Mouse (Mus musculus): ENCODE results near the gene Rtn1.

The Rtn1 gene

DNA sequence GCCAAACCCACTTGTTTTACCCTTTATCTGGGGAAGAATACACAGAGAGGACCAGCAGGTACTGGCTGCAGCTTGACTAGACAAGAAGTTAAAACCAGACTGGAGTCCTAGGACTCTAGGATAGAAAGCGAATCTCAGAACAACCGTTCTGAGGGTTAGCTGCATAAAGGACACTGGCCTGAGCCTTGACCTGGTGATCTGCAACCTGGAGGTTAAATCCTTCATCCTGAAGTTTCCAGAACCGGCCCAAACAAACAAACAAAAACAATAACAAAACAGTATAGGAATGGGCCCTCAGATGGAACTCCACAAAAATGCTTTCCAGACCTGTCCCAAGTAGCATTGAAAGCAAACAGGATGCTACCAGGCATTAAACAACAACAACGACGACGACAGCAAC is at the start of gene Rtn1:
Gene Rtn1 (minus strand): TSS at position 101 of the 400 bp plus-strand sequence.
- no peak for DNase-seq (ENCODE audit: inconsistent age in 2 of 2, low spot score in 1 of 2)

DNA sequence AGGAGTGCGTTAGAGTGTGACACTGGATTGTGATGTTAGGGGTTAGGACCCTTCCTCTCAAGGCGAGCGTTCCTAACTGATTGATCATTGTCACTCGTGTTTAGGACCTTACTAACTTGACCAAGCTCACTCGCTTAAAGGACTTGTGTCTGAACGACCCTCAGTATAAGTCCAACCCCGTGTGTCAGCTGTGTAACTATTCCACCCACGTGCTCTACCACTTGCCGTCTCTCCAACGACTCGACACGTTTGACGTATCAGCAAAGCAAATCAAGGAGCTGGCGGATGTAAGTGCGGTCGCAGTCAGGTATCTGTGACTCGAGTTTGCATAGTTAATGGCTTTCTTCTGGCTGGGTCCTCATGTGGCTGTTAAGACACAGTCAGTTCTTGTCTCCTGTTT is 45.1 kb upstream of the Rtn1 start:
- DNase-seq (ENCODE audit: inconsistent age in 2 of 2, low spot score in 1 of 2): no peak

DNA sequence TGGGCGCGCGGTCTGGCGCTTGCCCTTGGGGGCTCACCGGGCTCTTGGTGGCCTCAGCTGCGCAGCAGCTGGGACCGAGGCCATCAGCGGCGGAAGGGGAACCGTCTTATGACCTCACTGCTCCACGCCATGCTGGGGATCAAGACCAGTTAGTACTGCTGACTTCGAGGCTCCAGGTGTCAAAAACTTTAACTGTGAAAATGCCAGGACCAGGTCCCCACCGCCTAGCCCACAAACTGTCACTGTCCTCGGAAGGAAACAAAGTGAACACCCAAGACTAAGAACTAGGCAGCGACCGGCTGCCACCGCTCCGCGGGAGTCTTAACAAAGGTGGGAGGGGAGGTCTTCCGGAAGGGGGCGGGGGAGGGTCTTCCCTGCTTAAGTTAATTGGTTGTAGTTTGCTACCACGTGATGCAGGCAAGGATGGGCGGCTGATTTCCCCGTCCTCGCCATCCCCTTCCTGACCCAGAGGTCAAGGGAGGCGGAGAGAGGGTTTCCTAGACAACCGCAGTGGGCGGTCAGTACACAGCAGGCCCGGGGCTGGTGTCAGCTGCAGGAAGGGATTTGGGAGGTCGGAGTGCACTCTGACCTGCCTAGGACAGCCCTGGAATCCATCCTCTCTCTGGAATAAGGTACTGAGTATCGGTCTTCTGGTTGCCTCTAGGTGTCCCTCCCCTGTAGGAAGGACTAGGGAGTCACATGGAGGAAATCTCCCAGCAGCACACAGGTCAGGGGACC is 33.2 kb upstream of the Rtn1 start, which contains the start of gene Lrrc9:
Gene Lrrc9 (plus strand): TSS at position 28 of the 738 bp plus-strand sequence.
- peak; percentile 42 to 73 for DNase-seq (ENCODE audit: inconsistent age in 2 of 2, low spot score in 1 of 2)

DNA sequence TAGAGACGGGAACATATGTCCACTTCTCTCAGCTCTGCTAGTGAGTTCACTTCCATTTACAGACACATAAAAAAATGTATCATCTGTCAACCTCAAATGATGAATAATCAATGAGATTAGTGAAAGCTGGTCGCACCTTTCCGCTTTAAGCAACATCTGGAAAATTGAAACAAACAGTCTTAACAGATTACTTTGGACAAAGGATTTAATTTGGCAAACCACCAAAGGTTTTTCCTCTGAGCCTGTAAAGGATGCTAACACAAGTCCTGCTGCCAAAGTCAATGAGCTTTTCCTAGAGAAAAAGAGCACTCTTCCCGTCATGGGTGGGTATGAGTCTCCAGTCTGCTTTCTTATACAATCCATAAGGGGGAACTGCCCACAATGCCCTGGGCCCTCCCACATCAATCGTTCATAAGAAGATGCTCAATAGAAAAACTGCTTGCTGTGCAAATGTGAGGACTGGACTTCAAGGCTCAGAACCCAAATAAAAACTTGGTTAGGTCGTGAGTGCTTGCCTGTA is 30.2 kb upstream of the Rtn1 start:
- no peak for DNase-seq (ENCODE audit: inconsistent age in 2 of 2, low spot score in 1 of 2)

DNA sequence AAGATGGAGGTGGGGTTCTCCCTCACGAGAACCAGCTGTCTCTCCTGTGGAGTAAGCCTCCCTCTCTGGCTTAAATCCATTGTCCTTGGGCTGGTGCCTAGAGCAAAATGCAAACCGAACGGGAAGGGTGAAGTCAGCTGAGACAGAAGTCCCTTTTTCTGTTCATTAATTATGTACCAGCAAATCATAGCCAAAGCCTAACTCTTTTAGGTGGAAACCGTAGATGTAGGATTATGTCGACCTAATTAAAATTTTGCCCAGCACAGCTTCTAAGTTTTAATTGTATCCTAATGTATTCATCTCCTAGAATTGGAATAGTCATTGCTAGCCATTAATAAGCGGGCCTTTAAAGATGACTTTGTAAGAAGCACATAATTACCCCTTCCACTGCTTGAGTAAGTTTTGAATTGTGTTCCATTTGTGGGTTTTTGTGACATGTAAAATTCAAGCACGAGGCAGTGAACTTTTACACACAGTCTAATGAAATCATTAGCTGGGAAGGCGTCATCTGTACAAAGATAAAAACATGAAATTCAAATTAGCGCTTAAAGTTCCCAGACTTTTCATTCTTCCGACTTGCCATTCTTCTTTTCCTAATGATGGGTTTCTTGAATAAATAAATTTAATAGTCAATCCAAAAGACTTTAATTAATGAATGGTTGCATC is 29.0 kb upstream of the Rtn1 start:
- no peak for DNase-seq (ENCODE audit: inconsistent age in 2 of 2, low spot score in 1 of 2)

DNA sequence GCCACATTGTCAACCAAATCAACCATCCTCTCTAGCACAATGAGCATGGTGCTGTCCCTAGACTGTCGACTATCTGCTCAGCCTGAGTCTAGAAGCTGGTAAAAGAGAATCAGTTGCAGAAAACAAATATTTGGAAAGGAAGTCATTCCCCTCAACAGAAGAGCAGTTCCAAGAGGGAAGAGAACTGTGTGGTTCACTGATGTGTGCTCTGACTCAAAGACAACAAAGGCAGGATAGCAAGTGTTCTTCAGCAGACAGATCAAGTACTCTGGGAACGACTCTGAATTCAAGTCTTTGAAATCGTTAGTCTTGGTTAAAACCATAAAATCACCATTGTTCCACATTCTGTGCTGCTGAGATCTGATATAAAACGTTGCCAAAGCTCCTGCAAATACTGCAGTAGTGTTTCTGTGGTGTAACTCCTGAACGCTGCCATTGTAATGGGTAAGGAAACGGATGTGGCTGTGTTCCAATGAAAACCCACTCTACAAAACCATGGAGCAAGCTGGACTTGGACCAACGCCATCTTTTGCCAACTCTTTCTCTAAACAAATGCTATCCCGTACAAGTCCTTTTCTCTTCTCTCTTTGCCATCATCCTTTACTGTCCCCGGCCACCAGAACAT is 24.5 kb upstream of the Rtn1 start:
- DNase-seq (ENCODE audit: inconsistent age in 2 of 2, low spot score in 1 of 2): no peak

DNA sequence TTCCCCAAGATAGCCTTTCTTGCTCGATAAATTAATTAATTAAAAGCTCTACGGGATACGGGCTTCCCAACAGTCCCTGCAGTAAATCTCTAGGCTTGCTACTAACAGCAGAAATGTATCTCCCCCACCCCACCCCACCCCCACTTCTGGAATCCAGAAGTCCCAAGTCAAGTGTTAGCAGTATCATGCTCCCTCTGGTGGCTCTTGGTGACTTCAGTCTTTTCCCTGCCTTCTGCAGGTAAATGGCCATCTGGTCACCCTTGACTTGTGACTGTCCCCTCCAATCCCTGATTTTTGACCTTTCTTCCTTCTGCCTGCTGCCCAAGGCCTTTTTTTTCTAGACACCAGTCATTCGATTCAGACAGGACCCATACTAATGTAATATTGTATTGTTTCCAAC is 23.4 kb upstream of the Rtn1 start:
- DNase-seq (ENCODE audit: inconsistent age in 2 of 2, low spot score in 1 of 2): no peak

DNA sequence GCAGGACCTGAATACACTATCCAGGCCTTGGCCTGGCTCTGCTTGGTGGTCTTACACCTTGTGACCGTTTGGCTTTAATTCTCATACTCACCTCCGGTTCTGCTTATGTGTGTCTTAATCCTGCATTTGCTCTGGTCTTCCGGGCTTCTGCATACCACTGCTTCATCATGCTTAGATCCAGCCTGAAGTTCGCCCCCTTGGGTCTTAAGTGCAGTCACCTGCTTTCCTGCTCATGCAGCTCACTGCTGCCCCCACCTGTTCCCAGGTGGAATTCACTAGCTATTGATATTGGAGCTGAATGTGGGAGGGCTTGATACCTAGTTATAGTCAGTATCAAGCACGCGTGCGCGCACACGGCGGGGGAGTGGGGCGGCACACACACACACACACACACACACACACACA is 18.9 kb upstream of the Rtn1 start:
- DNase-seq (ENCODE audit: inconsistent age in 2 of 2, low spot score in 1 of 2): peak; percentile 54 to 77

DNA sequence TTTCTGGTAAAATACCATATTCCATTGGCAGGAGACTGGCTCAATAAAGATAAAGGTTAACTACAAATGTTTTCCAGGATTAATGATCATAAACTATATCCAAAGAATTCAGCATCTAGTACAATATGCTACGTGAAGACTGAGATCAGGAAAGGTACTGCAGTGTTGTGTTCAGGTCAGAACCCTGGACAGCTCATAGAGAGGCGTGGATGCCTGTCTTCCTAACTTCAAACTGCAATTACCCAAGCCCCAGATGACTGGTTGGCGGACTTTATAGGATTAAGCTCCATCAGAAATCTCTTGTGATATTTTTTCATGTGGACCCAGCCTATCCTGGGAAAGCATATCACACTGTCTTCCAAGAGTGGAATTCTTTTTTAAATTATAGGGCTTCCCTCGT is 13.8 kb upstream of the Rtn1 start:
- peak in 1 of 2 experiments; percentile 33 for DNase-seq (ENCODE audit: inconsistent age in 2 of 2, low spot score in 1 of 2)

DNA sequence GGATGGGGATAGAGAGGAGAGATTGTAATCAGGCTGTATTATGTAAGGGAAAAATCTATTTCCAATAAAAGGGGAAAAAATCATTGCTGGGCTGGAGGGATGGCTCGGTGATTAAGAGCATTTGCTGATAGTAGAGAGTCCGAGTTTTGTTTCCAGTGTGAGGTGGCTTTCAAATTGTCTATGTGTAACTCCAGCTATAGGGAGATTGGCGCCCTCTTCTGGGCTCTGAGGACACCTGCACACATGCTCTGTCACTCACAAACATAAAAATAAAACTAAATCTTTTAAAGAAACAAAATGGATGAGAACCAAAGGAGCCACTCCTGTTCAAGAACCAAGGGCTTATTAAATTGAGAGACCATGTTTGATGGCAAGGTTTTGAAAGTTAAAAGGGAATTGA is 8.9 kb upstream of the Rtn1 start:
- DNase-seq (ENCODE audit: inconsistent age in 2 of 2, low spot score in 1 of 2): peak in 1 of 2 experiments; percentile 50

DNA sequence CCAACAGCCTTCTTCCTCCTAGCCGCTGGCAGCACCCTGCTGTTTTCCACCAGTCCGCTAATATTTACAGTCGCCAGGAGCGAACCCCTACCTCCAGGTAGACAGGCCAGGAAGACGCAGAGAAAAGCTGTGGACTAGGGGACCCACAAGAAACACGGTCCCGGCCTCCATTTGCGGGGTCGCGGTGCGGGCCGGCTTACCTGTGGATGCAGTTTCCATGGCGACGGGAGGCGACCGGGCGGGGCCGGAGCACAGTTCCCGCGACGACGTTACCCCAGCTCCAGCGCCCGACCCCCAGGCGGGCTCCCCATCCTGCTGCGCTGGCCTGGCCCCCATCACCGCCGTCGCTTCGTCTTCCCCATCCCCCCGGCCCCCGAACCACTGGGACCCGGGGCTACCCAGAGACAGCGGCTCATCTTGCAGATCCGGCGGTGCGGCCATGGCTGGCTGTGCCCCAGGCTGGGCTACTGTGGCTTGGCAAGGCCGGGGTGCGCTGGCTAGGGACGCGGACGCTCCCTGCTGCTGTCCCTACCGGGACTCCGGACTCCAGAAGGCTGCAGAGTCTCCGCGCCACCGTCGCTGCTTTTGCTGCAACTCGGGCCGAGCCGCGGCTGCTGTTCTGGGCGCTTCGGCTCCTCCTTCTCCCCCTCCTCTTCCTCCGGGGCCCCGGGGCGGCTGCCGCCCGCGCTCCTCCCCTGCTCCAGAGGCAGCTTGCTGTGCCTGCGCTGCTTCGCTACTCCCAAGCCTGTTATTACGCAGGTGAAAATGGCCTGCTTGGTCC is 553 bp downstream of the Rtn1 start:
- DNase-seq (ENCODE audit: inconsistent age in 2 of 2, low spot score in 1 of 2): peak; percentile 57 to 81

DNA sequence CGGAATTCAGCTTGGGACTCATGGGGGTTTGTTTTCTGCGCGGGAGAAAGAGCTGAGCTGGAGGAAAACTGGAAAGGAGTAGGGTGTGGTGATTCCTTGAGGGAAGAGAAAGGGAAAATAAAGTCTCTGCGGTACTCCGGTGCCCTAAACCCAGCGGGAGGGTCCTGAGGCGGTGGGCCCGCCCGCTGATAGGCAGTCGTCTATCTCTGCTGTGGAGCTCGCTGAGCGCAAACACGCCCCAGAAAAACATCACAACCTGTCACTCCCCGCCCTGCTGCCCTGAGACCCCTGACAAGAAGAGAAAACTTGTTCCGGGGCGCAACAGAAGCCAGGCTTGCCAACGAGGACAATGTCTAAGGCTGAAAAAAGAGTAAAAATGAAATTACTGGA is 1.1 kb downstream of the Rtn1 start:
- DNase-seq (ENCODE audit: inconsistent age in 2 of 2, low spot score in 1 of 2): no peak

DNA sequence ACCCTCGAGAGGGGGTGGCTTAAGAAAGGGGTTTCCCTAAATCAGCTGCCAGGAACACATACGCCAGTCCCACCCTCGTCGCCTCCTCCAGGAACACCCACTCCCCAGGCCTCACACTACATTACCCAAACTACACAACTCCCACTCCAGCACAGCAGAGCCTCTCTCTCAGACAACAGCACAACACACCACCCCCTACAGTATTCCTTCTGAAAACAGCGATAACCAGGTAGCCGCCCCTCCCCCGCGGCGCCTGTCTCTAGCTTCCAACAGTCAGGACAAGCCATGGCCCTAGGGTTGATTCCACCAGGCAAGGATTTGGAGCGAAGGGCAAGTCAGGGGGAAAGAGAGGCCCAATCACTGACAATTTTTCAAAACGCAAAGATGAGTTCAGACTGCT is 1.7 kb downstream of the Rtn1 start:
- peak in 1 of 2 experiments; percentile 30 for DNase-seq (ENCODE audit: inconsistent age in 2 of 2, low spot score in 1 of 2)

DNA sequence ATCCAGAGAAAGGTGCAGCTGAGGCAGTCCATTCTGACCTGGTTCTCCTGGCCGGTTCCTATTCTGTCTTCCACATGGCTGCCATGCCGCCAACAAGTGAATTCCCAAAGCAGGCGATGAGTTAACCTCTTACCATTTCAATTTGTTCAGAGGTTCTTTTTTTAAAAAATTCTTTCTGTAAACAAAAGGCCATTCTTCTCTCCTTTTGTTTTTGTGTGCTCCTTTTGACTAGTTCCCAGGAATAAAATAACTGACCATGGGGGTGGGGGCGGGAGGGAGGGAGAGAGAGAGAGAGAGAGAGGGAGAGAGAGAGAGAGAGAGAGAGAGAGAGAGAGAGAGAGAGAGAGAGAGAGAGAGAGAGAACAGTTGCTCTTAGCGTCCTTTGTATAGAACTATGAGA is 3.8 kb downstream of the Rtn1 start:
- no peak for DNase-seq (ENCODE audit: inconsistent age in 2 of 2, low spot score in 1 of 2)

DNA sequence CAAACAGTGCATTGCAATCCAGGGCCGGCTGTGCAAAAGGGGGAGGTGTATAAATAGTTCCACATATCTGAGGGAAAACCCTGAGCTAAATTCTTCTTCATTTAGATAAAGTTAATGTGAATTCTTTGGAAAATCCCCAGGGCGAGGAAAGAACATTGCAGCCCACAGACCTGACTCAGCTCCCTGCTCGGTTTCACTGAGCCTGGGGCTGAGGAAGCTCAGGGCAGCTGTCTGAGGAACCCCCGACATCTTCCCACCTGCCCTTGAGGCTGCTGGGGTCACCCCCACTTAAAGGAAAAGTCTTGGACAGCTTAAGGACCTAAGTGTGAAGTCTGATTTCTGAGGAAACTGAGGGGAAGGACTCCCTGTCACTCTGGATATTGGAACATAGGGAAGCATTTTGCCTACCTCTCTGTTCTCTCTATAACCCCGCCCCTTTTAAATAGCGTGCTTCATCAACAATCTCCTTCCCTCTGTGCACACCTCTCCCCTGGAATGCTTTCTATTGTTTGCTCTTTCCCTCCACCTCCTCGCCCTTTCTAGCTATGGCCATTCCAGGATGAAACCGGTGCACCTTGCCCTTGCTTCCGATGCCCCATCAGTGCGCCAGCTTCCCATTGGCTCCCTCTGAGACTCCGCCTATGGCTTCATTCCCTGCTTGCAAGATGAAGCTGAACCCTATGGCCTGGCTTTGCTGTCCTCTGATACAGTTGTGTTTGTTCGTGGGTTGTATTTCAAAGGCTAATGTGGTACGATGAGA is 15.6 kb downstream of the Rtn1 start:
- no peak for DNase-seq (ENCODE audit: inconsistent age in 2 of 2, low spot score in 1 of 2)

DNA sequence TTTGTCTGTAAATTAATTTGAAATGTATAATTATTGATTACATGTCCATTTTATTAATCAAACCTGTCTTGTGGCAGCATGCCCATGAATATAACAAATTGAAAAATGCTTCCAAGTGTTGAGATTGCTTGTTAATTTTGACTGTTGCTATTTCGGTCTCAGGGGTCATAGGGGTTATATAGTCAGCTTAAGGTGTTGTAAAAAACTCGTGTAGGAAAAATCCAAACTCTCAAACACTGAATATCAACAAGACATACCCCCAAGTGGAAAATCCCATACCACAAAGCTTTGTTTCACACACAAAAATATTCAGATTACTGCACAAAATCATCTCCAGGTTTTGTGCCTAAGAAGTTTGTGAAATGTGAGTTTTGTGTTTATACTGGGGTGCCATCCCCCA is 18.5 kb downstream of the Rtn1 start:
- no peak for DNase-seq (ENCODE audit: inconsistent age in 2 of 2, low spot score in 1 of 2)

DNA sequence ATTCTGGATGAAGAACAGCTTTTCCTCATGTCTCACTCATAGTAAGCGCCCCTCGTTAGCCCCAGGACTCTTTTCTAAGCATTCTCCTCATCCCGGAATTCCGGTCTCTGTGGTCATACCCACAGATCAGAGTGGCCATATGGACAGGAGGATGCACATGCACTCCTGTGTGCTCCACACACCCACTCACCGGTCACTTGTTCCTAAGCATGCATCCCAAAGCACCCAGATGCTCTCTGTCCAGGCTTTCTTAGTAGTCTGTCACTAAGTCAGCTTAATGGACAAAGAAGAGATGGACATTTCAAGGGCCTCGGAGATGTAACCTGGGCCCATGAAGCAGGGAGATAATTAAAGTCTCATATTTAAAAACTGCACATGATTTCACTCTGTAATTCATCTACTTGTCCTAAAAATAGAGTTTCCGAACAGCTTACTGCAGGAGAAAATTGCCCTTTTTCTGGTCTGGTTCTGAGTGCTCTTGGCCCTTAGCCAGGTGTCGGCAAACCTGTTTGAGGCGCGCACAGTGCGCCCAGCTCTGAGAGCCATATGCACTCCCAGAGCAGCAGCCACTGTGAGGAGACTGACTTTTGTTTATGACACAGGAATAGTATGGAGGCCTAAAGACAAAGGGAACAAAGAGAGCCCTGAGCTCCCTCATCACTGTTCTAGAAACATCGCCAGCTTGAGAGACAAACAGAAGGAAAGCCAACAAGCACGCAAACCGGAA is 19.3 kb downstream of the Rtn1 start:
- DNase-seq (ENCODE audit: inconsistent age in 2 of 2, low spot score in 1 of 2): no peak

DNA sequence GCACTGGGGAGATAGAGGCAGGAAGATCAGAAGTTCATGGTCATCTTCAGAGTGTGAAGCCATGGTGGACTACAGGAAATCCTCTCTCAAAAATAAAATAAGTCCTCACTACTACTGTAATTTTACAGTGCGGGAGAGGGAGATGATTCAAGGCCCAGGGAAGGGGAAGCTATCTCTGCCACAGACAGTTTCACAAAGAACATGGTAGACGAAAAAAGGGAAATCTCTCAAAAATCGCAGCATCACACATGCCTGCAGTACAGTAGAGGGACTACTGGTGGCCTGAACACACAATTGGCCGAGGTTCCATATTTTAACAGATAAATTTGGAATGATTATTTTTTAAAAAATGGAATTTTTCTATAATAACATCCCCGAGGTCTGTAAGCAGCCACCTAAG is 20.0 kb downstream of the Rtn1 start:
- no peak for DNase-seq (ENCODE audit: inconsistent age in 2 of 2, low spot score in 1 of 2)

DNA sequence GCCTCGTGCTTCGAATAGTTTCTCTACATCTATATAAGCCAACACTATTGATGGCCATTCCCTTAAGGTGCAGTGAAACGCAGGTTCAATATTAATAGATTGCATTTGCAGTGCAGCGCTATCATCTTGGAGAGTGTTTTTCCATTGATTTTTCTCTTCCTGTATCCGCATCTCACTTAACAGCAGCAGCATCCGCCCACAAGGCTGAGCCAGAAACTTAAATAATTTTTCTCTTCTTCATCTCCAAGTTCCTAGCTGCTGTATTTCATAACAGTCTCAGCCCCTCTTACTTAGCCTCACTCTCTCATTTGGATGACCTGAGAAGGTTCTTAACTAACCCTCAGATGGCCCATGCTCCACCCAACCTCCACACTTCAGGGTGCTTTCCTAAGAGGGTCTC is 20.7 kb downstream of the Rtn1 start:
- DNase-seq (ENCODE audit: inconsistent age in 2 of 2, low spot score in 1 of 2): no peak

DNA sequence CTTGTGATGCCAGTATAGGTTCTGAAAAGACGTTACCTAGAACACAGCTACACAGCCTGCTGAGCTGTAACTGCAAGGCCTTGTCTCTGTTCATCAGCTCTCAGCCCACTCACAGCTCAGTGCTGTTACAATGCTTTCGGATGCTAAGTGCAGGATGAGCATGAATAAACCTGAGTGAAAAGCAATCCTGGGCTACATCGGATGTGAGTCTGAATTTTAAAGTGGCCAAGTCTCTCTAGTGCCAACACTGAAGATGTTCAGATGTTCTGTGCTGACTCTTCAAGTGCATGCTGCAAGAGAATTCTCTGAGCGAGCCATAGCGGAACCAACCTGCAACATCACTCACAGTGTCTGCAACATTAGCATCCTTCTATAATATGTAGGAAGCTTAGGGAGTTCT is 32.5 kb downstream of the Rtn1 start:
- DNase-seq (ENCODE audit: inconsistent age in 2 of 2, low spot score in 1 of 2): no peak

All from adrenal gland, adult (tissue).